Mouse (Mus musculus) midbrain, embryonic 13.5 days (tissue): Measurements from ENCODE around the gene Sh3pxd2a. TPM values are rescaled to one million over a fixed set of nuclear protein-coding genes. Genes with fewer than 3 reads are reported as not detected.

ENCODE experiments used
- ATAC-seq: fragments of 200-750 bp; cut with Nextera tagmentation; 2 replicates; pipeline ENCODE4 v1.8.0; 2017; ENCODE audit warnings: mild to moderate bottlenecking, moderate TSS enrichment, moderate library complexity
- H3K27ac ChIP-seq: fragments of 300-500 bp; sonication (generic); 2 replicates; pipeline ENCODE4 v1.5.1; 2015; ENCODE audit warnings: inconsistent platforms, mild to moderate bottlenecking, moderate library complexity
- H3K27me3 ChIP-seq: fragments of 300-500 bp; sonication (generic); 2 replicates; pipeline ENCODE4 v1.6.1; 2015; ENCODE audit warnings: mild to moderate bottlenecking, inconsistent platforms
- H3K36me3 ChIP-seq: fragments of 300-500 bp; sonication (generic); 2 replicates; pipeline ENCODE4 v1.6.1; 2015; ENCODE audit warnings: mild to moderate bottlenecking, inconsistent platforms
- H3K4me1 ChIP-seq: fragments of 300-500 bp; sonication (generic); replicated peaks from 2 replicates; pipeline ENCODE4 v1.6.1; 2015; ENCODE audit warnings: inconsistent platforms
- H3K4me2 ChIP-seq: fragments of 300-500 bp; sonication (generic); replicated peaks from 2 replicates; pipeline ENCODE4 v1.6.1; 2015; ENCODE audit warnings: moderate library complexity, mild to moderate bottlenecking, inconsistent platforms
- H3K4me3 ChIP-seq: fragments of 300-500 bp; sonication (generic); replicated peaks from 2 replicates; pipeline ENCODE4 v1.5.1; 2015; ENCODE audit warnings: mild to moderate bottlenecking, inconsistent platforms
- H3K9ac ChIP-seq: fragments of 300-500 bp; sonication (generic); replicated peaks from 2 replicates; pipeline ENCODE4 v1.6.1; 2015; ENCODE audit warnings: mild to moderate bottlenecking, inconsistent platforms
- H3K9me3 ChIP-seq: fragments of 300-500 bp; sonication (generic); 2 replicates; pipeline ENCODE4 v1.6.1; 2016; ENCODE audit warnings: mild to moderate bottlenecking, inconsistent platforms
- WGBS: fragments of 180-500 bp; shearing (Covaris S2); methylation state at CpG from one replicate; pipeline ENCODE4 v1.1.7; 2015; 5-methylcytosine and 5-hydroxymethylcytosine counted together
- polyA plus RNA-seq: library from polyadenylated mRNA; unstranded; fragments of >200 nt; fragmentation: Nextera tagmentation; extraction: Ambion mirVana; gene quantifications from 2 replicates; pipeline ENCODE4 v1.2.1, GENCODE M21; 2015

The Sh3pxd2a gene
- polyA plus RNA-seq, 1 experiment from 2014 or later: 2.2 TPM

DNA sequence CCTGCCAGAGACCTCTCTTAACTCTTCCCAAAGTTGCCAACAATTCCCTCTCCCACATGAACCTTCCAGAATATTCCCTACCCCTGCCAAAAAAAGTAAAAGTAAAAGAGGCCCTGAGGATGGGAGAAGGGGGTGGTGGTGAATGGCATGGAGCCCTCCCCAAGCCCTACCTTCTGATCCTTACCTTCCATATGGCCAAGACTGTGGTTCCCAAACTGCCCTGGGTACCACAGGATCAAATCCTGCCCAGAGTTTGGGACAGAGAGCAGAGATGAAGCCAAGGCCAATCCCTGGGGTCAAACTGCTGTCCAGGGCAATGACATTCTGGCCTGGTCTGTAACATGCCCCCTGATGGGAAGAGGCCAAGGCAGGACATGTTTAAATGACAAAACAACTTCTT lies 55.1 kb downstream of the Sh3pxd2a start:
- H3K9me3 ChIP-seq: no peaks in the 10 kb centered on the region
- no peak overlapping the region for H3K9ac ChIP-seq
- no peak overlapping the region for H3K4me2 ChIP-seq
- no peaks in the 10 kb centered on the region for H3K36me3 ChIP-seq
- peaks cover 3% of the 10 kb centered on the region; the same call in 1 of the 2 replicates for H3K4me1 ChIP-seq
- H3K27me3 ChIP-seq: no peaks in the 10 kb centered on the region
- no peak overlapping the region for H3K4me3 ChIP-seq
- H3K27ac ChIP-seq: no peak overlapping the region
- ATAC-seq: no peak

DNA sequence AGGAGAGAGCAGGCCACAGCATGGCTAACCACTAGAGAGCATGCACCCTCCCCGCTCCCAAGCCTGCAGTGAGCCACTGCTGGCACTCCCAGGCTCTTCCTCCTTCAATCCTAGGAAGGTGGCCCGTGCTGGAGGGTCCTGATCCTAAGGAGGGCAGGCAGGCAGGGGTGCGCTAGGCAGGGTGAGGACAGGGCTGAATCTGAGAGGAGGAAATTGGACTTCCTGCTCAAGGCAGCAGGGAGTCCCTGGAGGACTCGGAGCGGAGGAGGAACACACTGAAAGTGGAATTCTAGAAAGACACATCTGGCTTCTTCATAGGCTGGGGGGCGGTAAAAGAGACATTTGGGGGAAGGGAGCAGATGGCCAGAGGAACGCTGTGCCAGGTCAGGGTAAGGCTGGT lies 55.5 kb downstream of the Sh3pxd2a start:
- Histone ChIP-seq H3K36me3 (no peaks in the 10 kb centered on the region), H3K27ac (no peak overlapping the region), H3K4me1 (0 out of 2 replicates have a peak, but pooled peaks cover 5% of the 10 kb centered on the region), H3K9ac (no peak overlapping the region), H3K9me3 (no peaks in the 10 kb centered on the region), H3K4me3 (no peak overlapping the region), H3K4me2 (no peak overlapping the region), H3K27me3 (no peaks in the 10 kb centered on the region)
- WGBS: 80% methylated on average over 7 of the region's 7 CpGs
- no peak for ATAC-seq

GRCm38 (mm10) chr19:47407332-47407731 lies 56.9 kb downstream of the Sh3pxd2a start:
- peaks cover 5% of the 10 kb centered on the region; the same call in 1 of the 2 replicates for H3K4me1 ChIP-seq
- H3K9ac ChIP-seq: no peak overlapping the region
- 87% methylated on average over 6 of the region's 6 CpGs for WGBS
- H3K4me3 ChIP-seq: no peak overlapping the region
- no peak overlapping the region for H3K4me2 ChIP-seq
- no peak for ATAC-seq
- H3K27me3 ChIP-seq: no peaks in the 10 kb centered on the region
- no peaks in the 10 kb centered on the region for H3K36me3 ChIP-seq
- no peaks in the 10 kb centered on the region for H3K9me3 ChIP-seq
- no peak overlapping the region for H3K27ac ChIP-seq

DNA sequence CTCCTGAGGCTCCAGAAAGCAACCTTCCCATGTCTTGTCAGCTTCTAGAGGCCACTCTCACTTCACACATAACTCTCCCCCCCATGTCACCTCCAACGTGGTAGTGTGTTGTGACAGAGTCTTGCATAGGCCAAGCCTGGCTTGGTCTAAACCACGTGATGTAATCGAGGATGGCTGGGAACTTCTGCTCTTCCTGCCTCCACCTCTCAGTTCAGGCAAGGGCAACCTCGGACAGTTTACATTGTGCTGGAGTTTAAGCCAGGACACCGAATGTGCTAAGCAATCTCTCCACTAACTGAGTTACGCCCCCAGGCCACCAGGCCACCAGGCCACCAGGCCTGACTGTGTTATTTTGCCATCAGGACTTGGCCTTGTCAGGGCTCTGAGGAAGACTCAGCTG lies 57.7 kb downstream of the Sh3pxd2a start:
- ATAC-seq: no peak
- Histone ChIP-seq H3K4me2 (no peak overlapping the region), H3K9me3 (no peaks in the 10 kb centered on the region), H3K4me1 (peaks cover 5% of the 10 kb centered on the region; the same call in 1 of the 2 replicates), H3K4me3 (no peak overlapping the region), H3K27ac (no peak overlapping the region), H3K27me3 (no peaks in the 10 kb centered on the region), H3K36me3 (no peaks in the 10 kb centered on the region), H3K9ac (no peak overlapping the region)
- WGBS: 87% methylated on average over 6 of the region's 6 CpGs

- Histone ChIP-seq H3K4me1 (peaks cover 5% of the 10 kb centered on the region; the same call in 1 of the 2 replicates), H3K9me3 (no peaks in the 10 kb centered on the region), H3K9ac (no peak overlapping the region), H3K27ac (no peak overlapping the region), H3K27me3 (no peaks in the 10 kb centered on the region), H3K4me2 (no peak overlapping the region), H3K4me3 (no peak overlapping the region), H3K36me3 (no peaks in the 10 kb centered on the region)
- ATAC-seq: no peak
- 91% methylated on average over 8 of the region's 8 CpGs for WGBS
Observed at GRCm38 (mm10) chr19:47405548-47405947, 58.7 kb downstream of the Sh3pxd2a start.

DNA sequence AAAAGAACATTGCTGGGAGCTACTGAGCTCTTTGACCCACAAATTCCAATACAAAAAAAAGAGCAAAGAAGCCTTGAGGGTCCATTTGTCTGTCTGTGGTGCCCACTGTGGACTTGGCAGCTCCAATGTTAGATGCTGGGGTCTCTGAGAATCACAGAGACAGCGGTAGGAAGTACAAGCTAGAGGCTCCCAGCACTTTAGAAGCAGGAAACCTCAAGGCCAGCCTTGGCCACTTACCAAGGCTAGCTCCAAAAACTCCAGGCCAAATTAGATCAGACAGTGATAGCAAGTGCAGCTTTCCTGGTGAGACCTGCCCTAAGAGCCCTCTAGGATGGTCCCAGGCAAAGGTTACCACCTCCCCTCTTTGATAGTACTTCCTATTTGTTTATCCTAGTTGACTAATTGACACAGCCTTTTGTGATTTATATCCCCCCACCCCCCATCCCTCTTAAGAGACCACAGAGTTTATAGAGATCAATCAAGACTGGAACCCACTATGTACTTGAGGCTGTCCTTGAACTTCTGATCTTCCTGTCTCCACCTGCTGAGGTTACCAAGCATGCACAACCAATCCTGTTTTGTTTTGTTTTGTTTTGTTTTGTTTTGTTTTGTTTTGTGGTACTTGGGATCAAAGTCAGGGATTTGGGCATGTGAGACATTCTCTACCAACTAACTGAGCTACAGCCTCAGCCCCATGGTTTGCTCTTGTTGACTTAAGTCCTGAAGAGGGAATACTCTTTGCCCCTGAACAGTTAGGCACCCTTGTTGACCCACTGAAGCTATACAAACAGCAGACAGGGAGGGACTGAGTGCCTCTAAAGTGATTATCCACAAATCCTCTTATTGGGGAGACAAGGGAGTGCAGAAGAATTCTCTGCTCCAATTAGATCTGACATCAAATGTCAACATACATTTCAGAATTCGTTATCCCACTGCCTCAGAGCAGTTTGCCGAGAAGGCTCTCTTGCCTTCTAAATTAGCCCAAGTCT lies 60.5 kb downstream of the Sh3pxd2a start:
- Histone ChIP-seq H3K9ac (no peak overlapping the region), H3K9me3 (no peaks in the 10 kb centered on the region), H3K4me3 (no peak overlapping the region), H3K27ac (no peak overlapping the region), H3K4me2 (no peak overlapping the region), H3K4me1 (peaks cover 5% of the 10 kb centered on the region; the same call in 1 of the 2 replicates), H3K36me3 (no peaks in the 10 kb centered on the region), H3K27me3 (no peaks in the 10 kb centered on the region)
- 52% methylated on average over 3 of the region's 3 CpGs for WGBS
- no peak for ATAC-seq

- no peak overlapping the region for H3K9ac ChIP-seq
- no peak overlapping the region for H3K4me2 ChIP-seq
- ATAC-seq: no peak
- H3K27me3 ChIP-seq: no peaks in the 10 kb centered on the region
- H3K36me3 ChIP-seq: no peaks in the 10 kb centered on the region
- WGBS: 50% methylated on average over 6 of the region's 6 CpGs
- no peak overlapping the region for H3K27ac ChIP-seq
- peaks cover 10% of the 10 kb centered on the region; the same call in 1 of the 2 replicates for H3K4me1 ChIP-seq
- no peaks in the 10 kb centered on the region for H3K9me3 ChIP-seq
- no peak overlapping the region for H3K4me3 ChIP-seq
Observed at GRCm38 (mm10) chr19:47402976-47403375, 61.2 kb downstream of the Sh3pxd2a start.

- H3K9ac ChIP-seq: no peak overlapping the region
- no peak for ATAC-seq
- no peaks in the 10 kb centered on the region for H3K36me3 ChIP-seq
- 86% methylated on average over 4 of the region's 4 CpGs for WGBS
- no peak overlapping the region for H3K4me2 ChIP-seq
- H3K9me3 ChIP-seq: no peaks in the 10 kb centered on the region
- H3K4me3 ChIP-seq: no peak overlapping the region
- H3K4me1 ChIP-seq: peaks cover 14% of the 10 kb centered on the region; the same call in 1 of the 2 replicates
- H3K27me3 ChIP-seq: no peaks in the 10 kb centered on the region
- no peak overlapping the region for H3K27ac ChIP-seq
Observed at GRCm38 (mm10) chr19:47402544-47402943, 61.7 kb downstream of the Sh3pxd2a start.

GRCm38 (mm10) chr19:47399709-47400108 lies 64.5 kb downstream of the Sh3pxd2a start:
- Histone ChIP-seq H3K4me2 (no peak overlapping the region), H3K27me3 (no peaks in the 10 kb centered on the region)

GRCm38 (mm10) chr19:47399029-47399428 lies 65.2 kb downstream of the Sh3pxd2a start:
- H3K36me3 ChIP-seq: no peaks in the 10 kb centered on the region
- no peak overlapping the region for H3K9ac ChIP-seq
- H3K4me2 ChIP-seq: no peak overlapping the region
- peaks cover 12% of the 10 kb centered on the region; the same call in 1 of the 2 replicates for H3K4me1 ChIP-seq
- H3K27ac ChIP-seq: no peak overlapping the region
- H3K9me3 ChIP-seq: no peaks in the 10 kb centered on the region
- ATAC-seq: no peak
- H3K27me3 ChIP-seq: no peaks in the 10 kb centered on the region
- WGBS: 97% methylated on average over 11 of the region's 11 CpGs
- H3K4me3 ChIP-seq: no peak overlapping the region

More at GRCm38 (mm10) chr19:47399709-47400108, 64.5 kb downstream of the Sh3pxd2a start:
- no peaks in the 10 kb centered on the region for H3K36me3 ChIP-seq
- H3K4me3 ChIP-seq: no peak overlapping the region
- peaks cover 14% of the 10 kb centered on the region; the same call in 1 of the 2 replicates for H3K4me1 ChIP-seq
- no peaks in the 10 kb centered on the region for H3K9me3 ChIP-seq
- ATAC-seq: no peak
- no peak overlapping the region for H3K9ac ChIP-seq
- no peak overlapping the region for H3K27ac ChIP-seq
- WGBS: 92% methylated on average over 4 of the region's 4 CpGs

DNA sequence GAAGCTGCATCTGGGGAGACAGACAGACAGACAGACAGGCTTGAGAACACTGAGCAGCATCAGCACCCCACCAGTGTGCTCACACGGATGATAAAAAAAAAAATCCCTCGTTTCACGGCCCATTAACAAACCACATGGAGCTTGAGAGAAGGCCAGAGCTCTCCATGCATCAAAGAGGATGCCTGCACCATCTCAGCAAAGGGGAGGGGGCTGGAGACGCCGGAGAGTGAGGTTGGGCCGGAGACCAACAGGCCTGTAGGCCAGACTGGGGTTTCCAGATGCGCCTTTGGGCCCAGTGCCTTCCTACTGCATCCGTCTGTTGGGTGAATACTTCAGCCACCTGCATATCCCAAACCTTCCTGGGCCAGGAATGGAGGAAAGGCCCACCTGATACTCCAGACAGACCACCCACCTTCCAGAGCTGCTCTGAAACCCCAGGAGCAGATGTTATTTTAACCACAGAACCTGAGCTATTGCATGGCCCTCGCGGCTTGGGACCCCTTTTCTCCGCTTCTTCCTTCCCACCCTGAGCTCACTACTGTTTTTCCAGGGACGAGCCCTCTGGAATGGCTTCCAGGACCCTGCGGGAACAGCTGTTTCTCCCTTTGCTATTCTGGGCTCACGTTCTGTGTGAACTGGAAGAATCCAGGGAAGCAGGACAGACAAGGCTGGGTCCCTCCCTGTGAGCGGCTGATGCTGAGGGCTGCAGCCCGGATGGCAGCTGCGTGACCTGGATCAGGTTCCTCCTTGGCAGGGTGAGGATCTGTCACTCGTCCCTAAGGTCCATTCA lies 66.1 kb downstream of the Sh3pxd2a start:
- Histone ChIP-seq H3K4me2 (no peak overlapping the region), H3K27me3 (no peaks in the 10 kb centered on the region), H3K9ac (no peak overlapping the region), H3K27ac (no peak overlapping the region), H3K36me3 (no peaks in the 10 kb centered on the region), H3K4me3 (no peak overlapping the region), H3K4me1 (peaks cover 9% of the 10 kb centered on the region; the same call in 1 of the 2 replicates), H3K9me3 (no peaks in the 10 kb centered on the region)
- WGBS: 65% methylated on average over 18 of the region's 18 CpGs
- no peak for ATAC-seq

DNA sequence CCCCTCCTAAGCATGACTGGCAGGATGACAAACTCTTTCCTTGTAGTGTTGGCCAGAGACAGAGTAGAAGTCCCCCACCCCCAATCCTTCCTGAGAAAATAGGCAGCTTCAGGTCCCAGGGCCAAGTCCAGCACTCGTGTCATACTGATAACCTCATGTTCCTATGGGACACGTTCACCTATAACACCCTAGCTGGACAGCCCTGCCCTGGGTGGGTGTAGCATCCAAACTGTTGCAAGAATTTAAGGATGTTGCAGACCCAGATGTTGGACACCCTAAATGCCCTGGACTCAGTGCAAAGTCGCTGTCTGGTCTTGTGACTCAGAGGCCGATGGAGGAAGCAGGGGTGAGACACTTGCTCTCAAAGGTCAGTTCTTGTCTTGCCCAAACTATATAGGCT lies 68.9 kb downstream of the Sh3pxd2a start:
- WGBS: 88% methylated on average over 4 of the region's 4 CpGs

More for the DNA sequence above, 68.9 kb downstream of the Sh3pxd2a start:
- no peaks in the 10 kb centered on the region for H3K27me3 ChIP-seq
- ATAC-seq: no peak
- H3K9ac ChIP-seq: no peak overlapping the region
- no peak overlapping the region for H3K4me2 ChIP-seq
- no peaks in the 10 kb centered on the region for H3K9me3 ChIP-seq
- H3K36me3 ChIP-seq: no peaks in the 10 kb centered on the region
- no peak overlapping the region for H3K27ac ChIP-seq
- 0 out of 2 replicates have a peak, but pooled peaks cover 9% of the 10 kb centered on the region for H3K4me1 ChIP-seq
- H3K4me3 ChIP-seq: no peak overlapping the region
